Mouse (Mus musculus) erythroblast, embryonic 14.5 days (primary cell): ENCODE measurements around the gene Smyd3. TPM values are rescaled to one million over a fixed set of nuclear protein-coding genes. Genes with fewer than 3 reads are reported as not detected.

ENCODE experiments used
- H3K27me3 ChIP-seq: 2 replicates; pipeline ENCODE4 v1.6.1; 2012; ENCODE audit warnings: inconsistent platforms; ENCODE audit not compliant: control insufficient read depth
- H3K36me3 ChIP-seq: 2 replicates; pipeline ENCODE4 v1.6.1; 2012; ENCODE audit warnings: mild to moderate bottlenecking, inconsistent platforms; ENCODE audit not compliant: control insufficient read depth
- H3K4me1 ChIP-seq: 2 replicates; pipeline ENCODE4 v1.6.1; 2012; ENCODE audit warnings: inconsistent platforms; ENCODE audit not compliant: control insufficient read depth
- H3K4me3 ChIP-seq: replicated peaks from 2 replicates; pipeline ENCODE3; 2012; ENCODE audit warnings: moderate library complexity, mild to moderate bottlenecking, inconsistent platforms
- H3K9me3 ChIP-seq: 2 replicates; pipeline ENCODE4 v1.6.1; 2012; ENCODE audit warnings: low read length, inconsistent platforms, mixed read lengths; ENCODE audit not compliant: control insufficient read depth
- GATA1 ChIP-seq: IDR thresholded peaks from 2 replicates; pipeline ENCODE4 v1.6.1; 2012; ENCODE audit warnings: low read length, inconsistent platforms, mixed read lengths
- TAL1 ChIP-seq: IDR thresholded peaks from 3 replicates; pipeline ENCODE4 v1.6.1; 2012; ENCODE audit warnings: low read length, inconsistent platforms, mixed read lengths
- polyA plus RNA-seq: library from polyadenylated mRNA; stranded (reverse); fragments of >175 nt; gene quantifications from 2 replicates; pipeline ENCODE4 v1.2.3, GENCODE M21; 2012

Smyd3 gene
- polyA plus RNA-seq, 1 experiment, result 0.09 TPM

- Histone ChIP-seq H3K4me1 (no peaks in the 10 kb centered on the region), H3K4me3 (no peak overlapping the region), H3K27me3 (no peaks in the 10 kb centered on the region), H3K9me3 (peaks cover 7% of the 10 kb centered on the region), H3K36me3 (no peaks in the 10 kb centered on the region)
- TF ChIP-seq TAL1, result no peak
- no peak for TF ChIP-seq GATA1
Observed at GRCm38 (mm10) chr1:179137145-179137477, 380.7 kb downstream of the Smyd3 start.

- Histone ChIP-seq H3K36me3 (no peaks in the 10 kb centered on the region), H3K27me3 (no peaks in the 10 kb centered on the region), H3K4me1 (no peaks in the 10 kb centered on the region), H3K9me3 (peaks cover 7% of the 10 kb centered on the region), H3K4me3 (no peak overlapping the region)
- no peak for TF ChIP-seq TAL1
- TF ChIP-seq GATA1, result no peak
Observed at GRCm38 (mm10) chr1:179136461-179137144, 381.2 kb downstream of the Smyd3 start.

GRCm38 (mm10) chr1:179129995-179130394, 387.8 kb downstream of the Smyd3 start:
- H3K9me3 ChIP-seq, result peaks cover 7% of the 10 kb centered on the region
- H3K36me3 ChIP-seq, result no peaks in the 10 kb centered on the region
- H3K4me3 ChIP-seq, result no peak overlapping the region
- TF ChIP-seq TAL1 (no peak), GATA1 (no peak)
- no peaks in the 10 kb centered on the region for H3K27me3 ChIP-seq
- no peaks in the 10 kb centered on the region for H3K4me1 ChIP-seq

- H3K9me3 ChIP-seq, result no peaks in the 10 kb centered on the region
- no peak overlapping the region for H3K4me3 ChIP-seq
- no peaks in the 10 kb centered on the region for H3K4me1 ChIP-seq
- no peaks in the 10 kb centered on the region for H3K36me3 ChIP-seq
- H3K27me3 ChIP-seq, result no peaks in the 10 kb centered on the region
- TF ChIP-seq TAL1 (no peak), GATA1 (no peak)
Observed at GRCm38 (mm10) chr1:179126287-179126686, 391.6 kb downstream of the Smyd3 start.

- no peaks in the 10 kb centered on the region for H3K4me1 ChIP-seq
- no peaks in the 10 kb centered on the region for H3K9me3 ChIP-seq
- no peak overlapping the region for H3K4me3 ChIP-seq
- no peaks in the 10 kb centered on the region for H3K27me3 ChIP-seq
- TF ChIP-seq GATA1 (no peak), TAL1 (no peak)
- H3K36me3 ChIP-seq, result no peaks in the 10 kb centered on the region
Observed at GRCm38 (mm10) chr1:179122476-179123229, 395.2 kb downstream of the Smyd3 start.

- Histone ChIP-seq H3K4me3 (no peak overlapping the region), H3K9me3 (no peaks in the 10 kb centered on the region), H3K27me3 (no peaks in the 10 kb centered on the region), H3K36me3 (no peaks in the 10 kb centered on the region), H3K4me1 (peaks cover 8% of the 10 kb centered on the region)
- TF ChIP-seq TAL1 (no peak), GATA1 (no peak)
Observed at GRCm38 (mm10) chr1:179120217-179120966, 397.4 kb downstream of the Smyd3 start.

GRCm38 (mm10) chr1:179118673-179119072, 399.2 kb downstream of the Smyd3 start:
- H3K4me3 ChIP-seq, result no peak overlapping the region
- H3K4me1 ChIP-seq, result peaks cover 8% of the 10 kb centered on the region
- TF ChIP-seq TAL1 (no peak), GATA1 (no peak)
- H3K36me3 ChIP-seq, result no peaks in the 10 kb centered on the region
- H3K9me3 ChIP-seq, result peaks cover 4% of the 10 kb centered on the region
- H3K27me3 ChIP-seq, result no peaks in the 10 kb centered on the region

GRCm38 (mm10) chr1:179116729-179117663, 400.8 kb downstream of the Smyd3 start:
- peaks cover 9% of the 10 kb centered on the region for H3K9me3 ChIP-seq
- no peak overlapping the region for H3K4me3 ChIP-seq
- no peaks in the 10 kb centered on the region for H3K27me3 ChIP-seq
- TF ChIP-seq TAL1, result no peak
- no peaks in the 10 kb centered on the region for H3K36me3 ChIP-seq
- peaks cover 8% of the 10 kb centered on the region for H3K4me1 ChIP-seq
